Mouse (Mus musculus) lung, postnatal 0 days (tissue): ENCODE data around the gene Raet1e.
"Not testable (repeated sequence)": the region's sequence is repeated elsewhere in the genome, so short reads cannot be mapped to it uniquely, and the experiment has no call there.

ENCODE experiments used
- CTCF ChIP-seq: IDR thresholded peaks from 2 replicates; pipeline ENCODE4 v1.5.1; 2016; ENCODE audit warnings: antibody characterized with exemption, mild to moderate bottlenecking
- EP300 ChIP-seq: IDR thresholded peaks from 2 replicates; pipeline ENCODE4 v1.6.1; 2016; ENCODE audit warnings: antibody characterized with exemption, mild to moderate bottlenecking, control low read depth

- not testable (repeated sequence) for TF ChIP-seq CTCF, EP300
These were observed 114.7 kb downstream of the Raet1e start for GRCm38 (mm10) chr10:22272914-22273683.
